Mouse (Mus musculus): Measurements from ENCODE around the gene Cxcr6.
"Not testable (repeated sequence)": the region's sequence is repeated elsewhere in the genome, so short reads cannot be mapped to it uniquely, and the experiment has no call there.

Cxcr6 gene

DNA sequence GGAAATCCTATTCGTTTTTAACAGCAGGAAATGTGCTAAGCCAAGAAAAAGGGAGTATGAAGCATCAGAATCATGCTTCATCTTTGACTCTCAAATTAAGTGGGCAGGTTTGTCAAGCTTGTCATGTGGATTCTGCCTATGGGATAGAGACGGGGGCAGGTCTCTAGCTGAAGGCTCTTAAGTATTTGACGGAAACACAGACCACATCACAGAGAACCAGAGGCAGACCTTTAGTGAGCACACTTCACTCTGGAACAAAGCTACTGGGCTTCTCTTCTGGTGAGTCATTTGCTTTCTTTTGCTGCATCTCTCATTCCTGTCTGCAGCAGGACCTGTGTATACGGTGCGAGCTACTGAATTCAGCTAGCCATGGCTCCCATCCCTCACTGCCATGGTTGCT, at the start of gene Cxcr6:
TSS of gene Cxcr6 (plus strand) at position 209 of the 400 bp plus-strand sequence.
- no peak for DNase-seq (ENCODE audit: extremely low spot score, low spot score)

- DNase-seq (ENCODE audit: extremely low spot score, low spot score), result no peak
Measured at GRCm38 (mm10) chr9:123756752-123757151, 49.5 kb upstream of the Cxcr6 start.

GRCm38 (mm10) chr9:123757326-123757725, 48.9 kb upstream of the Cxcr6 start:
- no peak for DNase-seq (ENCODE audit: extremely low spot score, low spot score)

DNA sequence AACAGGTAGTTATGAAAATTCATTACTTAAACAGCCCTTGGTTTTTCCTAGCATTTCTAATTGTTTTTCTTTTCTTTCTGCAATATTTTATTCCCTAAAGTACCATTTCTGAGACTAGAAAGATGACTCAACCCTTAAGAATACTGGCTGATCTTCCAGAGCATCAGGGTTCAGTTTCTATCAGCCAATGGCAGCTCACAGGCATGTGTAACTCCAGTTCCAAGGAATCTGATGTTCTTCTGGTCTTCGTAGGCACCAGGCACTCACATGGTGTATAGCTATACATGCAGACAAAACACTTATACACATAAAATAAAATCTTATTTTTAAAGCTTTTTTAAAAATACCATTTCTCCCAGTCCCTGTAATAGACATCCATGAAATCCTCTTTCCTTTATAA, 48.1 kb upstream of the Cxcr6 start:
- no peak for DNase-seq (ENCODE audit: extremely low spot score, low spot score)

- no peak for DNase-seq (ENCODE audit: extremely low spot score, low spot score)
Measured at GRCm38 (mm10) chr9:123758645-123759044, 47.6 kb upstream of the Cxcr6 start.

DNA sequence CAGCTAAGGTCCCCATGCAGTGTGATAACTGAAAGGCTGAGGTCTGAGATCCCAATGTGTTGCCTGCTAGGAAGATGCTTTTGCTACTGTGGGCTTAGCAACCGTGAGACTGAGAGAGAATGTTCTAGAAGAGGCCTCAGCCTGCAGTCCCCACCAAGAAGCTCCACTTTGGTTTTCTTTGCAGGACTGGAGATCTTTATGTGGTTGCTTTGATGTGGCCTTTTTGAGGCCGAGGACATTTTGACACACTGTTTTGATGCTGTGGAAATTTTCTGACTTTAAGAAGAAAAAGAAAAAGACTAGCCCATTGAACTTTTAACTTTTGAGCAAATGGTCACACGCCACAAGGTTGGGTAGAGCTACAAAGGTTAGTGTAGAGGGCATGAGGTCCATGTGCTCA, 45.5 kb upstream of the Cxcr6 start:
- DNase-seq (ENCODE audit: extremely low spot score, low spot score), result no peak

DNA sequence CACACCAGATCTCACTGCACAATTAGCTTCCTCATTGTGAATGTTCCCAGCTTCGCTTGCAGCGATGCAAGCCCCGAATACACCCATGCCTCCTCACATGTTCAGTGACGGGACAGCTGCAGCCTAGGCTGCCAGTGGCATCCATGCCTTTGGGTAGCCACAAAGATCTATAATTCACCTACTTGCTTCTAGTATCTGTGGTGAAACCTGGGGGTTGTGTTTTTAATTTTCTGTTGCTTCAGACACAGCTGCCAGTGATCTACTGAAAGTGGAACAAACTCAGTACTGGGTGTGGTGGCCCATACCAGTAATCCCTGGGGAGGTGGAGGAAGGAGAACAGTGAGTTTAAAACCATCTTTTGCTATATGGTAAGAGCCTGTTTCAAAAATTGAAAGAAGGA, 43.4 kb upstream of the Cxcr6 start:
- no peak for DNase-seq (ENCODE audit: extremely low spot score, low spot score)

GRCm38 (mm10) chr9:123763771-123764170, 42.5 kb upstream of the Cxcr6 start:
- no peak for DNase-seq (ENCODE audit: extremely low spot score, low spot score)

- DNase-seq (ENCODE audit: extremely low spot score, low spot score), result no peak
Measured at GRCm38 (mm10) chr9:123766996-123767395, 39.3 kb upstream of the Cxcr6 start.

DNA sequence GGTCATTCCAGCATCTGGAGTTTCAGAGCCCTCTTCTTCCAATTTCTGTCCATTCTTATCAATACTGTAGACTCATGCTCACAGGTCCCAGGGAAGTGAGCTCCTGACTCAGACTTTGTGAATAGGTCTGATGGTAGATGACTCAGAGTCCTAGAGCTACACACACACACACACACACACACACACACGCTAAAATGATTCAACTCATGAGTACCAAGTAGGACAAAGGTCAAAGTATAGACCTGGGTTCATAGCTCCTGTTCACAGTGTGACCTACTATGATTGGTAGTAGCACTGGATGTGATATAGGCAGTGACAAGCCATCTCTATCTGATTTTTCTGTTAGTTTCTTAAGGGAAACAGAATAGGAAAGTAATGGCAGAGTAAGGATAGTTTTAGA, 37.8 kb upstream of the Cxcr6 start:
- DNase-seq (ENCODE audit: extremely low spot score, low spot score), result no peak

DNA sequence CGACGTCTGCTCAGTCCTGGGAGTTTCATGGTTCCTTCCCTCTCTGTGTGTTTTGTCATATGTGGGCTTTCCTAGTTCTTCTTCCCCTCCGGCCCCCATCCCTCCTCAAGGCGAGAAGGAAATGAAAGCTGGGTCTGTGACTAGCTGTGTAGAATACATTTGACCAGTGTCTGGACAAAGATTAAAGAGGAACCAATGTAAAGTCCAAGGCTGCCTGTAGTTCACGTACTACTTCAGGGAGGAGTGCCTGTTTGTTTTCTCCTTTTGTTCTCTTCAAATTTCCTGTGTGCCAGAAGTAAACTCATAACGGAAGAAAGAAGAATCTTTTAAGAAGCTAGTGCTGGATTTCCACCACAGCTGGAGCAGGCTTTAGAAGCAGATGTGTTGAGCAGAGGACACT, 36.7 kb upstream of the Cxcr6 start:
- DNase-seq (ENCODE audit: extremely low spot score, low spot score), result no peak

- not testable (repeated sequence) for DNase-seq (ENCODE audit: extremely low spot score, low spot score)
Measured at GRCm38 (mm10) chr9:123773299-123773698, 33.0 kb upstream of the Cxcr6 start.

DNA sequence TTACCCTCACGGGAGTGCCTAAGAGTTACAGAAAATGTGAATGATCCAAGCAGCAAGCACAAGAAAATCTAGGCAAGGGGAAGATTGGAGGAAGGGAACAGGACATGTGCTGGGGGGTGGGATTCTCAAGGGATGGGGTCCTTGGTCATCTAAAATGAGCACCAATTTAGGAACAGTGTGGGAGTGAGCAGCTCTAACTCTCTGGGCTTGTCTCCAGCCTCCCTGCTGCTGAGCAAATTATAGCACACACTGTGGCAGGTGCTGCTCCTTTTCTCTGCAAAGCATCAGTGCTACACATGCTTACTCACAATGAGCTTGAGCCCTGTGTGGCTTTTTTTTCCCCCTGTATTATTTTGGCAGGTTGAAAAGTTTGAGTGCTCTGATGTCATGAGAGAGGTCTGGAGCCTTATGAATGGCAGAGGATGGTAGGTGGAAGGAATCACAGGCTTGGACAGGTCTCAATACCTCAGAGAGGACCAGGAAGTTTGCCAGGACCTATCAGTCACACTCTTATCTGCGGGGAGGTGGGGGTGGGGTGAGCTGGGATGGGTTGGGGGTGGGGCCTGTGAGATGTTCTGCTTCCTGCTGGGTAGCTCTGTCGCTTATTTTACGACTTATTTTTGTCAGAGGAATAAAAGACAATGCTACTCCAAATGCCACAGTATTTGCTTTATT, 17.3 kb upstream of the Cxcr6 start:
- no peak for DNase-seq (ENCODE audit: extremely low spot score, low spot score)

DNA sequence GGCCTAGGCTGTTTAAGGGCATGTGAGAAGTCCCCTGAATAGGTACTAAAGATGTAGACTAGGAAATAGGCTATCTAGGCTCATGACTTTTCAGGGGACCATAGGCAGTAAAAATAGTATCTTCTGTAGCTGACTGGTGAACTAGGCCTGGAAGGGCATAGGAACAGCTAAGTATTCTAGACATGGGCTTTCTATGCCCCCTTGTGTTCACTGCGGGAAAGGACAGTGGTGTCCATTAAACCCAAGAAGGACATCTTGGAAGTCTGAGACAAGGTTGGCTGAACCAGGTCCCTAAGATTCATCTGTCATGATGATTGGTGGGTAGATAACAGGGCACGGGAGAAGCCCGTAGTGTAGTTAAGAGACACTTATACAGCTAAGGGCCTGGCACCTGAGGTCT, 10.1 kb upstream of the Cxcr6 start:
- DNase-seq (ENCODE audit: extremely low spot score, low spot score), result peak; percentile 23

GRCm38 (mm10) chr9:123801527-123801926, 4.7 kb upstream of the Cxcr6 start:
- DNase-seq (ENCODE audit: extremely low spot score, low spot score), result no peak

DNA sequence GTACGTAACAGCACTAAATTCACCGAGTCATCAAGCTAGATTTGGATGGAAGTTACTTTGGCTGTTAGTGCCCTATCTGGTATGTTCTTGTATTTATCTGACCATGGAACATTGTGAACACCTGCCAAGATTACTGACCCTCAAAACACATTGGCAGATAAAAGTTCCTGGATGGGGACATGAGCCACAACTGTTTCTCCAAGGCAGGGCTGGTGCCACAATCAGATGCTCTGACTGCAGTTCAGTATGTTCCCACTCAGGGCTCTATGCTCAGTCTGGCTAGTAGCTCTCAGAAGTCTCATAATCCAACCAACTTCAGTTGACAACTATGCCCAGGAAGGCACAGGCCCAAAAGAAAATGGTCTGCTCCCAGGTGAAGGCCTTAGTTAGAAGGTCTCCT, 3.9 kb upstream of the Cxcr6 start:
- no peak for DNase-seq (ENCODE audit: extremely low spot score, low spot score)

GRCm38 (mm10) chr9:123802896-123803295, 3.4 kb upstream of the Cxcr6 start:
- DNase-seq (ENCODE audit: extremely low spot score, low spot score), result no peak

GRCm38 (mm10) chr9:123805241-123805640, 1.0 kb upstream of the Cxcr6 start:
- DNase-seq (ENCODE audit: extremely low spot score, low spot score), result no peak

GRCm38 (mm10) chr9:123808583-123808982, 2.3 kb downstream of the Cxcr6 start:
- no peak for DNase-seq (ENCODE audit: extremely low spot score, low spot score)

GRCm38 (mm10) chr9:123811831-123812230, 5.6 kb downstream of the Cxcr6 start:
- DNase-seq (ENCODE audit: extremely low spot score, low spot score), result no peak

- no peak for DNase-seq (ENCODE audit: extremely low spot score, low spot score)
Measured at GRCm38 (mm10) chr9:123814326-123814725, 8.1 kb downstream of the Cxcr6 start.

GRCm38 (mm10) chr9:123814821-123815220, 8.5 kb downstream of the Cxcr6 start:
- no peak for DNase-seq (ENCODE audit: extremely low spot score, low spot score)

DNA sequence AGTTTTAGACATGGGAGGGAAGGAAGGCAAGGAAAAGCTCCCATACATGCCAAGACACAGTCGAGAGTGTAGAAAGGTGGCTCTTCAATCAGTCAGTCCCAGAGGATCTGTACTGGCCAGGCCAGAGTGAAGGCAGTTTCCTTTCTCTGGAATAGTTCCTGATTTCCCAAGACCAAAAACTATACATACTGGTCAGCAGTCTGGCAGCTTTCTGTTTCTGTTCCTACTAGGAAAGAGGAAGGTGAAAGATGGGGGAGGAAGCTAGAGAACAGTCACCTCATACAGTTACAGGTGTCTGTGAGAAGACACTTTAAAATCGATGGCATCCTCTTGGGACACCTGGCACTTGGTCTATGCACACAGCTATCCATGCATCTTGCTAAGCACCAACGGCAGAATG, 9.2 kb downstream of the Cxcr6 start:
- no peak for DNase-seq (ENCODE audit: extremely low spot score, low spot score)

DNA sequence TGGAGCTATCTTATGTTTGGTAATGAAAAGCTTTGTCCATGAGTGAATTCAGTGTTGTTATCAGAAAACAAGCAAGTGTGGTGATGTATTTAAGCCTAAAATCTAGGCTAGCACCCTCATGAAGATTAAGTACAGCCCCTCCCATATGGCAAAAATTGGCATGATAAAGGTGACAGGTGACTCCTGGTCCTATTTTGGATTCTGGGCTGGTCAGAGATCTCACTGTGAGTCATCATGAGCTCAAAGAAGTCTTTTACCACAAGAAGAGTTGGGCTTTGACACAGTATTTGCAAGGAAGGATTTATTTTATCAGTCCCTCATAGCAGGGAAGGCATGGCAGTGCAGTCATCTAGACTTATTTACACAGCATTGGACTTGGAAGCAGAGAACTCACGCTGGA, 9.7 kb downstream of the Cxcr6 start:
- DNase-seq (ENCODE audit: extremely low spot score, low spot score), result no peak
